Mouse (Mus musculus) embryo, embryonic 10 days (tissue): Measurements from ENCODE around the gene Ptpn1.

Experiments
- DNase-seq: peaks from one replicate; pipeline ENCODE4 v3.0.0-alpha.2; 2015; ENCODE audit warnings: low spot score

The Ptpn1 gene

DNA sequence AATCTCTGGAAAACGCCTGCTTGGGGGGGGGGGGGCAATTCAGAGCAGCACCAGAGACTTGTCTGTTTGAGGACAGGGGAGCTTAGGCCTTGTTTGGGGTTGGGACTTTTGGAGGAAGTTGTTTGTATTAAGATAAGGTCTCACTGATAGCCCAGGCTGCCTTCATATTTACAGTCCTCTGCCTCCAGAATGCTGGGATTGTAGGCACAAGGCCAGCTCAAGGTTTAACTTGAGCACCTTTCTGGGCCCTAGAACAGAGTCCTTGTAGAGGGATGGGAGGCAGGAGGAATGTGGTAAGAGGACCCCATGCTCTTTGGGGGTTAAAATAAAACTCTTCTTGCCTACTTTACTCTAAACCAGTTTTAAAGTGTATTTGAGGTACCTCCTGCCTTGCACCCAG is 41.0 kb downstream of the Ptpn1 start:
- DNase-seq, result no peak

DNA sequence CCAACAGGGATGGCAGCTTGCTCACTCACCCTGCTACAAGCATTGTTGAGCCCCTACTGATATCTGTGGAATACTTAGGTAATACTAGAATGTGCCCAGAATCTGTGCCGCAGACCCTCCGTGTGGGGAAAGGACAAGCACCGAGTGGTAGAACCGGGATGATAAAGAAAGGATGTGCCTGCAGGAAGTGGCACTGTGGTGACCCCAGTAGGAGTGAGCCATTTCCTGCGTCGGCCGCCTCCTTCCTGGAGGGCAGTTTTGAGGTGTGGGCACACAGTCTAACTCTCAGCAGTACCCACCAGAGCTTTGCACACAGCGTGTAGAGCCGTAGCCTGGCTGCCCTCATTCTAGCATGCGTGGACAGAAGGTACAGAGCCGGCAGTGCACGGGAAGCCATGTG is 43.9 kb downstream of the Ptpn1 start:
- no peak for DNase-seq

DNA sequence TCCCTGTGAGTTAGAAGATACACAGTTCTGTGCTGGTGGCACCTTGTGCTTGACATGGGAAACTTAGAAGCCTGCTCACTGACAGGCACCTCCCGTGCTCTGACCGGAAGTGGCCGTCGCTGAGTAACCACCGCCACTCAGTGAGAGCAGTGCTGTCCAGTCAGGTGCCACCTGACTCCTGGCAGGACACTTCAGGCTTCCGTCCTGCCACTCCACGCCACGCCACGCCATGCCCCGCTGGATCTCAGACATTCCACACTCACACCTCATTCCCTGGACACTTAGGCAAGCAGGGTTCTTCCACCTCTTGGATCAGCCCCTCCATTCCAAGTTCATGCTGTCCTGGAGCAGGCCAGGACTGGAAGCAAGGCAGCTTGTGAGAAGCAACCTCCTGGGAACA is 46.4 kb downstream of the Ptpn1 start:
- no peak for DNase-seq

DNA sequence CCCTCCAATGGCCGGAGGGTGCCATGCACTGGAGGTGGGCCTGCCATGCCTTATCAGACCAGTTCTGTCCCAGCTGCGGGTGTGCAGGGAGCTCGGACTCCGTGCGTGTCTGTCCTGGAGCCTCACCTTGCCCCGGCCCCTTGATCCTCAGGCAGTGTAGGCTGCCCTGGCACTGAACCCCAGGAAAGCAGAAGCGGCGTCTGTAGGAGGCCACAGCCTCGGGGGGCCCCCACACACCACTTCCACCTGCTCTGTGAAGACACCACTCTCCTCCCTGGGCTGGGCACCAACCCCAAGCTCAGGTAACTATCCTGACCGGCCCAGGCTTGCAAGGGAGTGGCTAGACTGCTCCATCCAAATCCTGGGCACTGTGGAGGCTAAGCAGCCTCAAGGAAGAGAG is 48.5 kb downstream of the Ptpn1 start:
- no peak for DNase-seq

DNA sequence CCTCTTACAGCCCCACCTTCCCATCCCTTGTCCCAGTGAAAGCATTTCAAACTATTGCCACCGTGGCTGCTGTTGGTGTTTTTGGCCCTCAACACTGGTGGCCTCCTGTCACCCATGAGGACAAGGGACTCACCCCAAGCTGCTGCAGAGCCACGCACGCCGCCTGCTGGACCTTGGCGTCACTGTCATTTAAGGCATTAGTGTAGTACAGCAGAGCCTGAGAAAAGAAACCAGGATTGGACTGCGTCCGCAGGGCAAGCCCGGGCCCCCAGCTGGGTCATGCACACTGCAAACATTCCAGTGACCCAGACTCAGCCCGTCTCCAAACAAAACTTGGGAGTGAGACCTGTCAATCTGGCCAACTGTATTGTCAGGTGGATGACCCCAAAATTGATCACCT is 50.8 kb downstream of the Ptpn1 start:
- DNase-seq, result peak; percentile 36

DNA sequence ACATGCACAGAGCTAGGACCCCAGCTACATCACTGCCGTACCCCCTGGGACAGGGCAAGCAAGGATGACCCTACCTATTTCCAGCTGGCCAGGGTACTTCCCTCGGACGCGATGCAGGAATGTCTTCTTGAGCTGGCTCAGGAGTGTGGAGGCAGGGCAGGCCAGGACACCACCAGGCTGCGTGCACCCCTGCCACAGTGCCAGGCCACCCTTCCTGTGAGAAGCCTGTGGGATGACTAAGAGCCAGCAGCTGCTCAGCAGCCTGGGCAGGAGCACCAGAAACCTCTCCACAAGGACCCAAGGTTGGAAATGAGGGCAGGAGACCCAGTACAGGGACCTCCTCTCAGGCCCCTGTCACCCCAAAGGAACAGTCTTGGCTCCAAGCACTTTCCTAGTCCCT is 52.5 kb downstream of the Ptpn1 start:
- DNase-seq, result no peak

DNA sequence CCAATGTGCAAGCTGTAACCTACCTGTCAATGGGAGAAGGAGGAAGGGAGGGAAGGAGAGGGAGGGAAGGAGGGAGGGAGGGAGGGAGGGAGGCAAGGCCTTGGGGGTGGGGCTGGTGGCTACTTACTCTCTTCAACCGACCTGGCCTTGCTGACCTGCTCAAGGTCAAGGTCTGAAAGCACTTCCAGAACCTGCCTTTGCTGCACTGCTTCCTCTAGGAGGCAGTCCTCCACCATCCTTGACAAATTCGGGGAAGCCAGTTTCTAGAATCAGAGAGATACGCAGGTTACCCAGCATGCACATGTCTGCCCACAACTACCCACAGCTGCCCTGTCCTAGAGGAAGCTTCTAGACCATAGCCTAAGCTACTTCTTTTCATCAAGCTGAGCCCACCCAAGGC is 53.1 kb downstream of the Ptpn1 start:
- DNase-seq, result no peak

DNA sequence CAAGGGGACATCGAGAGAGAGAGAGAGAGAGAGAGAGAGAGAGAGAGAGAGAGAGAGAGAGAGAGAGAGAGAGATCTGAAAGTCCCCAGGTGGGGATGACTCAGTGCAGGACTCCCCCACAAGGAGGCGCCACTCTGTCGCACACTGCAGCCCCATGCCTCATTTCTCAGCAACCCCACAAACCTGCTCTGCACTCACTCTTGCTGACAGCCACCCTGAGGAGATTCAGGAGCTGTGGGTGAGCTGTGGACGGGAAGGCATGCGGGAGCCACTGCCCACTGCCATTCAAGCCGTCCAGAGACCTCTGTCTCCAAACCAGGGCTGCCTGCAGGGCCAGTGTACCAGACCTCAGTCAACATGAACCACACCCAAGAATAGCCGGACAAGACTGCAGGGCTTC is 54.9 kb downstream of the Ptpn1 start:
- DNase-seq, result peak; percentile 59

DNA sequence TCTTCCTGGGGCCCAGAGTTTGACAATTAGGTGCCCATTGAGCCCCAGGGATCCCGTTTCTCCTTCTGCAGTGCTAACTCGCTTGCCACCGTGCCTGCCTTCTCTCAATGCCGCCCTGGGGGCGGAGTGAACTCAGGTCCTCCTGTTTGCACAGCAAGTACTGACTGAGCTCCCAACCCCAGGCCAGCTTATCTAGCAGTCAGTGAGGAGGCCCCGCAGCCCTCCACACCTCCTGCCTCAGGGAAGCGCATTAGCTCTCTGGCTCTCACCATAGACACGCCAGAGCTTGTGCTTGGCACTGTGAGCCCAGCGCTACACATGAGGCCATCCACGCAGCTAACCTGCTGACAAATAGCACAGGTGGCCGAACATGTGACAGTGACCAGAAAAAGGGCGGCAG is 55.8 kb downstream of the Ptpn1 start:
- DNase-seq, result no peak

DNA sequence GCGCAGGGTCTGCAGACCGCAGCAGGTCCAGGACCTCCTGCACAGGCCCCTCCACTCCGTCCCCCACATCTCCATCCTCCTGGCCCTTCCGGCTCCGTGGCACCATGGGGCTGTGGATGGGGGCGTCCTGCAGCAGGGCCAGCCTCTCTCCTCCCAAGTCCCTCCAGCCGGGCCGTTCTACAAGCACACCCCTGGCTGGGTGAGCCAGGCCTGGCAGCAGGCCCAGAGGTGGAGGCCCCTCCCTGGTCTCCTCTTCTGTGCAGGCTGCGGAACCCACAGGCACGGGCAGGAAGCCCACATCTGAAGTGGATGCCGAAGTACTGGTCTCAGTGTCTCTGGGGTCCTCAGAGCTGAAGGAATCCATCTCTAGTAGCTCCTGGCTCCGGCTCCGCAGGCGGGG is 57.5 kb downstream of the Ptpn1 start:
- no peak for DNase-seq

DNA sequence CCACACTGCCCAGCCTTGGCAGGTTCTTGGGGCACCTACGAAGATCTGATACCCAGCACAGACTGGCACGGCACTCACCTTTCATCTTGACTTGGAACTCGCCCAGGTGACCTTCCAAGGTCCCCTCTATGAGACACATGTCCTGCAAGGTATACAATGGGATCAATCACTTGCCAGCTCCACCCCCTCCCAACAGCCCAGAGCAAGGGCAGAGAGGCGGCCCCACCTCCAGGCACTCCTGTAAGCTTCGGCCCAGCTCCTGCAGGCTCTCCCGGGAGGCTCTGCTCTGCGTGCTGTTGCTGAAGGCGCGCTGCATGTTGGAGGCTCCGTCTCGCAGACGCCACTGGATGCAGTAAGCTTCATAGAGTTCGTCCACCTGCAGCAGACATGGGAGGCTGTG is 61.4 kb downstream of the Ptpn1 start:
- DNase-seq, result no peak

DNA sequence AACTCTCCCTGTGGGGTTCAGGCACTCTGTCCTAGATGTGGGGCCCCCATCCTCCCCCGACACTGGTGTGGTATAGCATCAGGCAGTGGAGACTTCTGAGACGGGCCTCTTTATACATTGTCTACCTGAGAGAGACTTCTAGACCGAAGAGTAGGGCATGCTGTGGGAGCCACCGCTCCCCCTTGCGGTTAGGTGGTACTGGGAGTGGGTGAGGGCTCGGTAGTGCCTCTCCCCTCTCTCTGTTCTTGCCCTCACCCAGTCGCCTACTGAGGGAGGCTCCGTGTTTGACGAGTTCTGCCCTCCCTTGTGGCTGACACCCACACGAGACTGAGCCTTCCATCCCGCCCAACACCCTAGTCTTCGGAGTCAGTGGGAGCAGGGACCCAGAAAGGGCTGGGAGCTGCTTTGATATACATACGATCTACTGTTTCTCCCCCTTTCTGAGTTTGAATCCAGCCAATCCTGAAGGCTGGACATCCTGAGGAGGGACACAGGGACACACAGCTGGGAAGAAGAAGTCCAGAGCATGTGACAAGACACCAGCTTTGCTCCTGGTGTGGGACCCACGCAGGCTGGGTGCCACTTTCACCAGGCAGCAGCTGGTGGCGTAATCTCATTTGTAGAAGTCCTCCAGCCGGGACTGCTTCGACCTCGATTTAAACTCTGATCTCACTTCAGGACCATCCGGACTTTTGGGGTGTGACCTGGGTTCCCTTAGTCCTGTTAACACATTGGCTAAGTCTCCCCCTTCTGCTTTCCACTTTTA is 64.2 kb downstream of the Ptpn1 start:
- DNase-seq, result no peak

DNA sequence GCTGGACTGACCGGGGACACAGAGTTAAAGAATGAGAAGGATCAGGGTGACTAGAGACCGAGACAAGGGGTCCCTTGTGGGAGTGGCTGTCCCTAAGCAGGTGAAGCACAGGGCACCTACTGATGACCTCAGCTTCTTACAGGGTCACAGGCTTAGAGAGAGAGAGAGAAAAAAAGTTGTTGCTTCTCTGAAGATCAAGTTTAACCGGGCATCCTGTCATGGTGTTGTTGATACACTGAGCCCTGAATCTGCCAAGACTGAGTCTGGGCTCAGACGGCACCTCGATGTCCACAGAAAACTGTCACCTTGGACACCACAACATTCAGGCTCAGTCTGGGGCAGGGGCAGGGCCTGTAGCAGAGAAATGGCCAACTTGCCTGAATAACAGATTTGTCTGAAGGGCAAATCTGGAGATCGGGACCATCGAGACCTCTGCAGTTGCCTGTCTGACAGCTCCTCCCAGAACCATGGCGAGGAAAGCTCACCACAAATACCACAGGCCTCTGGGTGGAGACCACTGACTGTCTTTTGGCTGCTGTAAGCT is 64.9 kb downstream of the Ptpn1 start:
- no peak for DNase-seq

DNA sequence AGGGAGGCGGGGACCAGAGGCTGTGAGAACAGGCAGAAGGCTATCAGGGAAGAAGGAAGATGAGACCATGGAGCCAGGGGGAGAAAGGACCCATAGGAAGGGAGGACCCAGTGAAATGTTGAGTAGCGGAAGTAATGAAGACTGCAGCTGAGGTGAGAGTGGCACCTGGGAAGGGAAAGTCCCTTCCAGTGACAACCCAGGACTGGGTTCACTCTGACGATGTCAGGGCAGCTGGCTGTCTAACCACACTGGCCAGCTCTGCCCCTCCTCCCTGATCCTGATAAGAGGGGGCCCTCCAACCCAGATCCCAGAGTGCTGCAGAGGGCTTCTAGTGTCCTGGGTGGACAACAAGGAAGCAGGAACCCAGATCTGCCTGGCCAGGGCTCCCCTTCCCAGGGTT is 65.7 kb downstream of the Ptpn1 start:
- no peak for DNase-seq

DNA sequence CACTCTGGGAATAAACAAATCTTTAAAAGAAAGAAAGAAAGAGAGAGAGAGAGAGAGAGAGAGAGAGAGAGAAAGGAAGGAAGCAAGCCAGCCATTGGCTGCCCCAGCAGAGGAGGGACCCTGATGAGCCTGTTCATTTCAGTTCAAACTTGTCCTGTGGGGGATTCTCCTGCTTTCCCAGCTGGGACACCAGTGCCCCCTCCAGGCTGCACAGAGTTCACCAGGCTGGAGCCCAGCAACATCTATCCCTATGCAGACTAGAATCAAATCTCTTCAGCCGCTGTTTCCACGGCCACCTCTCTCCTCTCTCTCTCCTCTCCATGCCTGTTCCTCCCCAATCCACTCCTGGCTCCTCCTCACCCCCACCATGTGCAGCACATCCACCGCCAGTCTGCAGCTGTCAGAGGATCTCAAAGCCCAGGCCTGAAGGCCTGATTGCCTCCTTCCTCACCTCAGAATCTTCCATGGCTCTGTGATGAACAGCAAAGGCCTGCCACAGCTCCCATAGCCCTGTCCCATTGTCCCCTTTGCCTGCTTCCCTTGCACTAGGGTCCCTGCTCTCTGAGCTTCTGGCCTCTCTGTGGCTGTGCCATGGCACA is 67.4 kb downstream of the Ptpn1 start:
- DNase-seq, result no peak

DNA sequence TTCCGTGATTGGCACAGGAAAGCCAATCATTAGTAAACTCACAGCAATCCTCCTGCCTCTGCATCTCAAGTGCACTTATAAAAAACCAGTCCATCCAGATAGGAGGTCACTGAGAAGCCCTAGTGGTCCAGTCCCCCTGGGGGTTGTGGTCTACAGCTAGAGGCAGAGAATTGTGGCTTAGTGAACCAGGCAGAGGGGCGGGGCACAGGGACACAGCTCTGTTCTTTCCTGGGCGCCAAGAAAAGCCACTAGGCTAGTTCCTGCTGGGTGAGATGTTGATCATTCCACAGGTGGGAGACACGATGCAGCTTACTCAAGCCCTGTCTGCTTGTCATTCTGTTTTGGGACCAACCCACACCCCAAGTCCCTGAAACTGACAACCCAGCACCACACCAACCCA is 70.3 kb downstream of the Ptpn1 start:
- DNase-seq, result no peak

DNA sequence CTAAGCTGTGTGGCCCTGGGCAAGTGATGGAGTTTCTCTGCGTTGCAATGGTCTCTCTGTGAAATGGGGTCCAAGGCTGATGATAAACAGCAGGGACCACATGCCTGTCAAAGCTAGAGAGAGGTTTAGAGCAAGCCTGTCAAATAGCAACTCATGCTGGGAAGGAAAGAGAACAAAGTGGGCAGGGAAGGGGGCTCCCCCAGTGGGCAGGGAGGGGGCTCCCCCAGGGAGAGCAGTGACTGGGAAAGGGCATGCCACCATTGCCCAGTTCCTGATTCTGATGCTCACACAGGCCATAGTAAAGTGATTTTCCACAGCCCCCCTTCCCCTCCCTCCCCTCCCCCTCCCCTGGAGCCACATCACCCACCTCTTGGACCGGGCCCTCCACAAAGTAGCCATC is 71.0 kb downstream of the Ptpn1 start:
- no peak for DNase-seq

DNA sequence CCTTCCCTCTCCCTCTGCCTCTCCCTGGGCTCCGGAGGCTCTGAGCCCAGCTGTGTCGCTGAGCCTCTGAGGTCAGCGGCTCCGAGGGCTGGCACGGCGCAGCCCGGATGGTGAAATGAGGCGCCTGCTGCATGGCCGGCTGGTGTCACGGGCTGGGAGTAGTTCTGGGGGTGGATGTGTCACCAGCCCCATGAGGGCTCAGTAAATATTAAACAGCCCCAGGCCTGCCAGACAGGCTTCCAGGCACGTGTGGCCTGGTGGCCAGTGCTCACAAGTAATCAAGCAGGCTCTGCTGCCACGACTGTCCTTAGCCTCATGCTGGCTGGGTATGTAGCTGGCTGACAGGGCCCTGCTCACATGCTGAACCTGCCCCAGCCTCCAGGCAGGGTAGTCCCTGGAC is 71.6 kb downstream of the Ptpn1 start:
- DNase-seq, result no peak

DNA sequence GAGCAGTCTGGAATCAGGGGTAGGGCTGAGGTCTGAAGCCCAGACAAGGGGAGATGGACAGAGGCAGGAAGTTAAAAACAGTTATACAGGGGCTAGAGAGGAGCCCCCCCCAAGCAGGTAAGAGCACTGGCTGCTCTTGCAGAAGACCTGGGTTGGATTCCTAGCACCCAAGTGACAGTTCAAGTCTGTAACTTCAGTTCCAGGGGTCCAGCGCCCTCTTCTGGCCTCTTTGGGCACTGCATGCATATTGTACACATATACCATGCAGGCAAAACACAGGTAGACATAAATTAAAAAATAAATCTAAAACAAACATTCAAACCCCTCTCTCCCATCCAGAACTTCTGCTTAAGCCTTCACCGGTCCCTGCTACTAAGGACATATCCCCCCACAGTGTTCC is 72.5 kb downstream of the Ptpn1 start:
- no peak for DNase-seq

DNA sequence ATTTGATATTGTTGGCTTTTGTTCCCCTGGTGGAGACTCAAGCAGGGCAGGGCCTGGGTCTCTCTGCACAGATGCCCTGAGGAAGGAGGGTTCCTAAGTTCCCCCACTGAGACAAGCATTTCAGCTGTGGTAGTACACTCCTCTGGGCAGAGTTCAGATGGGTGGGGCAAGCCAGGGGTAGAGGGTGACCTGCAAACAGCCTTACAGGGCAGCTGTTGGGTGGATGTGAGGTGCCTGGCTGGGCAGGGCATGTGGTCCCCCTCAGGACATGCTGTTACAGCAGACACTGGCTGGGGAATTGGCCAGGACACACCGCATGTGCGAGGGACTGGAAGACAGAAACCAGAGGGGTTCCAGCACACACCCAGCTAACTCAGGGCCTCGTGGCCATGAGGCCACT is 73.1 kb downstream of the Ptpn1 start:
- no peak for DNase-seq

DNA sequence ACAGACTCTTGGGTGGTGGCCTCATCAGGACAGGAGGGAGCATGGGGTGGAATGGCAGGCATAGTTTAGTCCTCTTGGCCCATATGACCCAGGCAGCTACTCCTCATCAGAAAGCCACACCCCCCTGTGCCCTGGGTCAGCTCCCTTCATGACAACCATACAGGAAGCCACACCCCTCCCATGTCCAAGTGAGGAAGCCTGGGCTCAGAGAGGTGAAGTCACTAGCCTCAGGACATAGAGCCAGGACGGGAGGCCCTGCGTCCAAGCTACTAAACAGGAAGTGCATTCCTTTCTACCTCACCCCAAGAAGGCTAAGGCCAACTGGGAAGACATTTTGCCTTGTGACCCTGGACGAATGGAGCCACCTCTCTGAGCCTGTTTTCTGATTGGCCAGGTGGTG is 73.8 kb downstream of the Ptpn1 start:
- peak; percentile 67 for DNase-seq

DNA sequence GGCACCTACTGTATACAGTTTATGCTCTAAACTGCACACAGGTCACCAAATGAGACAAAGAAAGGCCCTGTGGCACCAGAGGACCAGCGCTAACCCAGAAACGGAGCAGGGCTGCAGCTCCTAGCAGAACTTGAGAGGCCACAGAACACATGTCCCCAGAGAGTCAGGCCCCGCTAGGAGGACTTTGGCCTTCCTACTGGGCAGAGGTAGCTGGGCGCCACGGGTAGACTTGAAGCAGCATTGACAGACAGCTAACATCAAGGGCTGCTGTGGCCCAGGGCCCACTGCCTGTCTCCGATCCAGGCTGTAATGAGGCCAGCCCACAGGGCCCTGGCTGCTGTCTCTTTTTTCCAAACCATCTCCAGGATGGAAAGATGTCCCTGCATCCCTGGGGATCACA is 74.6 kb downstream of the Ptpn1 start:
- DNase-seq, result no peak

DNA sequence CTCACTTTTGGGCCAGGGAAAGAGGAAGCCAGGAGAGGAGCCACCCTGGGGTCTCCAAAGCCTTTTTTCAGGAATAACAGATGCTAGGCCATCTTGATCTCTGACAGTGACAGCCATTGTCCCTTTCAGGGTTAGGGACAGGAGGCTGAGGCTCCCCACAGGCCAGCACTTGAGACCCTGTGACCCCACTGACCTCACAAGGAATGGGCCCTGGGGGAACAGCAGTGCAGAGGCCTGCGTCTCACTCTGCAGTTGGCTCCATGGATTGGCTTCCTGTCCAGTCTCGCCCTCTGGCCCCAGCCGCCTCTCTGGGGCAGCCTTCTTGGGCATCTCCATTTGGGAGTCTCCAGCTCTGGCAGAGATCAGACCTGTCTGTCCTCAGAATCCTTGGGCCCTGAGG is 76.3 kb downstream of the Ptpn1 start:
- DNase-seq, result peak; percentile 59
